Mouse (Mus musculus): ENCODE measurements around the gene Dlg5. TPM values are rescaled to one million over a fixed set of nuclear protein-coding genes. Genes with fewer than 3 reads are reported as not detected.

Dlg5 gene
- total RNA-seq, 1 experiment from 2014 or later = 35.9 TPM

DNA sequence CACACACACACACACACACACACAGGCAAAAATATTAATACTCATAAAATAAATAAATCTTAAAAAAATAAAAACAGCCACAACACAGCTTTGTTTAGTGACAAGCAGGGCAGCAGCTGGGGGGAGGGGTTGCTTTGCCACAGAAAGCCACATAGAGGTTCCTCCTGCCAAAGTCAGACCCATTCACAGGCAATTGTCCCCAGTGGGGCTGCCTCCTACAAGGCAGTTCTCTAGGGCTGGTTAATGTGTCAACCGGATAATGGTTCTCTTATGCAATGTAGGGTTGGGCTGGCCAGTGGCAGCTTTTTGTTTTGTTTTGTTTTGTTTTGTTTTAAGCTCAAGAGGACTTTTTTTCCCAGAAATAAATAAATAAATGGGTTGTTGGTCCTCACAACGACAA is 11.3 kb downstream of the Dlg5 start:
- DNase-seq = peak; percentile 28

DNA sequence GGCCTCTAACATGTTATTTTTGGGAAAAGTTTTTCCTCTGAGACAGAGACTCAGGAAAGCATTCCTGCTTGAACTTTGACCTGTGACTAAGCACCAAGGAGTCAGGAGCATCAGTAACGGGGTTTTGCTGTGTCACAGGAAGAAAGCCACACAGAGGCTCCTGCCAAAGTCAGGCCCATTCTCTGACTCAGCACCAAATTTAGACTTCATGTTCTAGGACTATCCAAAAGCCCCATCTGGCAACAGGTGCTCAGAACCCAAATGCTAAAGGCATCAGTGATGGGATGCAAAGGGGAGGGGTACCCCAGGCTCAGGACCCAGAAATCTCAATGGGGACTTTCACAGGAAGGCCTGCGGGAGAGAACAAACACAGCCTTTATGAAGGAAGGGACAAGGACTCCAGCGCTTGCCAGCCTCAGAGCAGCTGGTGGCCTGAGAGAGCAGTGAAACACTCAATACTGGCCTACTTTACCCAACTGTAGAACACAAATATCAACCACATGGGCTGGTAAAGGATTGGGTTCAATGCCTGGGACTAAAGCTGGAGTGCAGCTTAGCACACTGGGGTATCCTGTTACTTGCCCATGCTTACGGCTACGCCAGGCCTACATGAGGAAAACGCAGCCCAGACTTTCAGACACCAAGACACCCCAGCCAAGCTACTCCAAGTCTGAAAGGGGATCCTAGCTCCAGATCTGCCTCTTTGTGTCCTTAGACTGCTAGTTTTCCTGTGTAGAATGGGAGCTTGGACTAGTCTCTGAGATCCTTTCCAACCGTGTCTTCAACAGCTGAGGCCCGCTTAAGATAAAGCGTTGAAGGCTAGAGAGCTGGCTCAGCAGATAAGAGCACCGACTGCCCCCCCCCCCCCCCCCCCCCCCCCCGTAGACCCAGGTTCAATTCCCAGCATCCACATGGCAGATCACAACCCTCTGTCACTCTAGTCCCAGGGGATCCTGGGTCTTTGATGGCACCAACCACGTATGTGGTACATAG is 12.8 kb downstream of the Dlg5 start:
- DNase-seq = peak; percentile 50

- no peak for DNase-seq
Observed at GRCm38 (mm10) chr14:24228549-24228948, 17.2 kb downstream of the Dlg5 start.

DNA sequence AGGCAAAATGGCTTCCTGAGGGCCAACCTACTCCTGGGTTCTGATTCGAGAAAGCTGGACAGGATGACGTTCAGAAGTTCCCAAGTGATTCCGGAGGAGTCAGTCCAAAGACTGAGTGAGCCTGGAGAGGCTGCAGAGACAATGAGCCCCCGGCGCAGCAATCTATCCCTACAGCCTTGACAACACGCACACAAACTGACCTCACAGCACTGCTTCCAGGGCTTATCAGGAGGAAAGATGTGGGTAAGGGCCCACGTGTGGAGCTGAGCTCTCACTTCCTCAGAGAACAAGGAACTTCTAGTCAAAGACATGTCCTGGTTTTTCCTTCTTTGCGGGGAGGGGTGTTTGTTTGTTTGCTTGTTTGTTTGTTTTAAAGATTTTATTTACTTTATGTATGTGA is 18.7 kb downstream of the Dlg5 start:
- DNase-seq = no peak

DNA sequence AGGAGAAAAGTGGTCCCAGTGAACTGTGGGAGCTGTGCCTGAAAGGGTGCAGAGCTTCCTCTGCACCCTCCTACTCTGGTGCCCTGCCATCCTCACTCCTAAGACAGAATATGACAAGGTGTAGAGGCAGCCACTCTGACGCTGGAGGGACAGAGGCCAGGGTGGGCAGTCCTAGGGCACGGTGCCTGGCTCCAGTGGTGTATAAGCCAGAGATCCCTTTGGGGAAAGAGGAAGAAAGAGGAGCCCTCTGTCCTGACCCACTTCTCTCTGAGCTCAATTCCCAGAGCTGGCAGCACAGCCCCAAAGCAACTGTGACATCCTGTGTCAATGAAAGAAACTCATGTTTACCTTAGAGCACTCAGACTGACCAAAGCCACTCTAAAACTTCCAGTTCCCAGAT is 19.4 kb downstream of the Dlg5 start:
- no peak for DNase-seq

DNA sequence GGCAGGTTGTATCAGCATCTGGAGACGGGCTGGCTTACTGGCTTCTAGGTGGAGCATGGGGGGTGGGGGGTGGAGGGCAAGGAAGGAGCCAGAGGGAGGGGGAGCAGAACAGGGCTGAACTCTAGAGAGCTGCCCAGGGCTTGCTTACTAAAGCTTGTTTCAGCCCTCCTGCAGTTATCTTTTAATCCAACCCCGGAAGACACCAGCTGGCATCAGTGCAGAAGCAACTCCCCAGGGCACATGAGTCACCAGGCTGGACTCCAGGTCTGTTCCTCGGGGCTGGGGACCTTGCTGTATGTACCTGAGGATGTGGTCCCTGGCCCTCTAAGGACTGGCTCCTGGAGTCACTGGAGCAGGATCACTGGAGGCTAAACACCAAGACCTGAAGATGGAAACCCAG is 23.0 kb downstream of the Dlg5 start:
- peak; percentile 62 for DNase-seq

DNA sequence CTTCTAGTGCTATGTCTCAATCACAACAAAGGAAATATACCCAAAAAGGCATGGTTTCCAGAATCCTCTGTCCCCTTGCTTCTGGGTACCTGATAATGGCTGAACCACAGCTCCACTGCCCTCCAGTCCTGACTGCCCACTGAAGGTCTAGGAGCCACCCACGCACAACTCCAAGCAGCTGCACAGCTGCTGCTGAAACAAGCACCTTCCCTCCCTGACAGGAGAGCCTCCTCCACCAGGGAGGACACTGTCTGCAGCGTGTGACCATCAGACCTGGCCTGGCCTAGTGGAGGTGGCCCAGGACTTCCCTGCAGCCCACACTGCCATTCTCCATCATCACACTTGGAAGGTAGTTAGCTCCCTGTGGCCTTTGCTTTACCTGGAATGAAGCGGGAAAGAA is 23.4 kb downstream of the Dlg5 start:
- DNase-seq = no peak

GRCm38 (mm10) chr14:24217362-24217722 is 28.4 kb downstream of the Dlg5 start:
- DNase-seq = no peak

GRCm38 (mm10) chr14:24216678-24217361 is 28.9 kb downstream of the Dlg5 start:
- DNase-seq = no peak

- DNase-seq = no peak
Observed at GRCm38 (mm10) chr14:24216064-24216463, 29.7 kb downstream of the Dlg5 start.

- peak; percentile 53 for DNase-seq
Observed at GRCm38 (mm10) chr14:24214436-24214835, 31.3 kb downstream of the Dlg5 start.

DNA sequence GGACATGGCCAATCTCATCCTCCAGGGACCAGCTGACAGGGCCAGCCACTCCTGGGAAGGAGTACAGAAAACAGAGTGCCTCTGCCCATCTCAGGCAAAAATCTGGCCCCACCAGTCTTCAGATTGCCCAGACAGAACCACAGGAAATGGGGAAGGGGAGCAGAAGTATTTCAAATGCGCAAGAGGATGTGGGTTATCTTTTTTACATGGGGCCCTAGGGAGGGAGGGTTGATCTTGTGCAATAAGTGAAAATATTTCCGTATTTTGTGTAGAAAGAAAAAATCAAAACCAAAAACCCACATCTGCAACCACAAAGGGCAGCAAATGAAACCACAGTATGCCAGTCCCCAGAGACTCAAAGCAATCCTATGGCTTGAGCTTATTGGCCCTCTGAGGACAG is 32.4 kb downstream of the Dlg5 start:
- DNase-seq = peak; percentile 47

- DNase-seq = no peak
Observed at GRCm38 (mm10) chr14:24212861-24213260, 32.9 kb downstream of the Dlg5 start.

- DNase-seq = no peak
Observed at GRCm38 (mm10) chr14:24207360-24207752, 38.4 kb downstream of the Dlg5 start.

- peak; percentile 77 for DNase-seq
Observed at GRCm38 (mm10) chr14:24206736-24207359, 38.9 kb downstream of the Dlg5 start.

DNA sequence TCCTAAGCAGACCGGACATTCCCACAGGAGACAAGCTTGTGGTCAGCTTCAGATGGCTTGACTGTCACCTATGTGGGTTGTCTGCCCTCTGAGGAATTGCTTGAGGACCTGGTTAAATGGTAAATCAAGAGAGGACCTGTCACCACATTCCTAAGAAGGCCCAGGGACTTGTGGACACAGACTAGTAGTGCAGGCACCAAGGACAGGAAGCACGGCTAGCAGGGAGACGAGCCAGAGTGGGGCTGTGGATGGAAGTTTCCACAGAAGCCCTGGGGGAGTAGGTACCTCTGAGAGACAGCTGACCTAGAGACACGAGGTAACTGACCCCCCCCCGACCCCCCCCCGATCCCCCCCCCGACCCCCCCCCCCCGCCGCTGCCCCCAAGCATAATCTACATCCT is 39.4 kb downstream of the Dlg5 start:
- DNase-seq = peak; percentile 62

GRCm38 (mm10) chr14:24205281-24205871 is 40.3 kb downstream of the Dlg5 start:
- DNase-seq = peak; percentile 14

DNA sequence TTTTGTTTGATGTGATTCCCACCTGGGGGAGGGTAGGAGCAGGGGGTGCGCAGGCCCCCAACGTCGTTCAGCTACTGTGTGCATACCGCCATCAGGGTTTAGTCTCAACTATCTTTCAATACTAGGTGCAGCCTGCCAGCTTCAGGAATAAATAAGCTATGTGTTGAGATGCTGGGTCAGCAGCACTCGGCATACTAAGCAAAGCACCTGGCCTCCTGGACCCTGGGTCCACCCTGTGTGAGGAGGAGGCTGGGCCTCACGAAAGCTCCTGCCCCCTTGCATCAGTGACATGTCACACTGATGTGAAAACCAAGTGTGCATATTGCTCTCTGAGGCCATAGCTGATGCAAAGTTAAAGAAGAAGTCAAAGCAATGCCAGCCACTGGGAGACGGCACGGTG is 42.5 kb downstream of the Dlg5 start:
- DNase-seq = no peak

DNA sequence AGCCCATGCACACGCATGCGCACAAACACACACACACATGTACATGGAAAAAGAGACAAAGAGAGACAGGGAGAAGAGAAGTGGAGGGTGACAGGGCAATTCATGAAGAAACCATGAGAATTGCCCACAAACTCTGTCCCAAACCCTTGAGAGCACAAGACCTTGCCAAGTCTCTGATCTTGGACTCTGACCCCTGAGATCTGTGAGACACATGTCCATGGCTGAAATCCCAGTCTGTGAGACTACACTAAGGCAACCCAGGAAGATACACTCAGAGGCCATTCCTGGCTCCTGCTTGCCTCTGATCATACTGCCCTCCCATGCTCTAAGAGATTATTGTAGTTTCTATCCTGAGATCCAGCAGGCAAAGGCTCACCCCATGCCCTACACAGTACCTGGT is 44.9 kb downstream of the Dlg5 start:
- peak; percentile 38 for DNase-seq

DNA sequence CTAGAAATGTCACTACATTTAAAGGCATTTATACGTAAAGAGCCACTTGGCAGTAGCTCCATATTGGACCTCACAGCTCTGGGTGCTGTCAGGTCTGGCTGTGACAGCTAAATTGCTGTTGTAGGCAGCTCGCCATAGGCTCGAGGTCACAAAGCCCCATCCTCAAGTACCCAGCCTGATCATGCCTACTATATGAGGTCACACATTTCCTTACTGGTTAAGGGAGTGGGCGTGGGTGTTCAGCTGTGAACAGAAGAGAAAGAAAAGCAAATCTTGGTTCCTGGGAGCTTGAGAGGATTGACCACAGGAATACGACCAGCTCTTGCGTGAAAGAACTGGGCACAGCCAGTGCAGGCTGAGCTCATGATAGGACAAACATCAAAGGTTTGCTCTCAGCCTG is 46.0 kb downstream of the Dlg5 start:
- DNase-seq = no peak

DNA sequence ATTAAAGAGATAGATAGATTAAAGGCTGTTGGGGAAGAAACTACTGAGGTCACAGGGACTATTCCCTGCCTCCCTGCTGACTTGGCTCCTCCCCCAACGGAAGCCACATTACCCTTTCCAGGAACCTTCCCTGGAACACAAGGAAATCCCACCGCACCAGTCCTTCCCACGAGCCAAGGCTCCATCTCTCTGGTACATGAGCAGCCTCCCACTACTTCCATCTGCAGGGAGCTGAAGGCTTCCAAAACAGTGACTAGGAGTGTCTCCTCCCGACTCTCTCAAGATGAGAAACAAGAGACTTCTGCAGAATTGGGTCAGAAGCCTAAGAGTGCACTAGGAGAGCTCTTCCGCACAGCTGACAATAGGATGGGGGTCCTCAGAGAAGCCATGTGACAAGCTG is 47.9 kb downstream of the Dlg5 start:
- DNase-seq = no peak

DNA sequence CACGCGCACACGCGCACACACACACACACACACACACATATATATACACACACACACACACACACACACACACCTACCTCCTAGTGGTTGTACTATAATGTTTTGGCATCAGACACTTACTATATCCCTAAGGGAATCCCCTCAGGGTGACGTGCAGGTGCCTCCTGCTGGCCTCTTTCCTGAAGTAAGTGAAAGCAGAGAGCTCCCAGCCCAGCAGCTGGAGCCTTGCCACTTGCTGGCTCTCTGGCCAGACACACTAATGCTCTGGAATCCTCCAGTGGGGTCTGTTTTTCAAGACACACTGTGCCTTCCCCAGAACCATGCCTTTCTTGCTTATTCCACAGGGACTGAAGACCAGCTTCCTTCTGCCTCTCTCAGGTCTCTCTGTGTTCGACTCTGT is 48.8 kb downstream of the Dlg5 start:
- DNase-seq = peak; percentile 66

DNA sequence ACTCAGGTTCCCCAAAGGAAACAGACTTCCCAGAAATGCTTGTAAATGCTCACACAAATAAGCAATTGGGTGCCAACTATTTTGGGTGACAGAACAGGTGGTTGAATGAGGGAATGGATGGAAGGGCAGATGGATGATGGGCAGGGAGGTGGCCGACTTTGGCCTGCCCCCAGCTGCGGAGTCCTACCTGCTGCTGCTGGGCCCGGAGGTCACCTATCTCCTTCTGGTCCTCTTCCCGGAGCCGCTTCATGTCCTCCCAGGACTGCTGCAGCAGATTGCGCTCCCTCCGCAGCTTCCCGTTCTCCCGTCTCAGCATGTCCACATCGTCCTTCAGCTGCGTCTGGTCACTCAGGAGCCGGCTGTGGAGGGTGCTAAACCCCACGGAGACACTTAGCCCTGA is 55.6 kb downstream of the Dlg5 start:
- no peak for DNase-seq

Data from adrenal gland, postnatal 14 days (tissue).